12 mouse cellular contexts compared by ENCODE assay signal in genomic region chr5:129256136-129256535, GRCm38 (mm10).
DNase-seq lines count a peak whose midpoint lies in the region; ATAC-seq and TF ChIP-seq lines count a peak whose summit lies in the region.
"Had no signal": no experiment of that assay in that cellular context is flagged by ENCODE, and none has a peak within 500 bp of the region (broad histone marks: within the 10 kb centered on the region; RNA-seq: fewer than 3 reads in every experiment).

No protein-coding gene starts in this region.

- no peak for ATAC-seq in stomach, postnatal 0 days (ENCODE audit: low FRiP score, low TSS enrichment)

- TF ChIP-seq CTCF in gastrocnemius, adult 2 months (IDR thresholded peaks at IDR 0.05) = peak; percentile 27; the same call in 1 of the 2 replicates
- peak; percentile 25 for TF ChIP-seq CTCF in stomach, postnatal 0 days (IDR thresholded peaks at IDR 0.05; ENCODE audit: low read depth)

- H3K4me3 ChIP-seq in gastrocnemius, adult 2 months = no peak overlapping the region
- no peak overlapping the region for H3K4me3 ChIP-seq in stomach, postnatal 0 days (ENCODE audit: low read depth, low read length)
- H3K4me3 ChIP-seq: erythroblast, embryonic 14.5 days; heart, embryonic 13.5 days; lung, embryonic 15.5 days had no signal

- TF ChIP-seq EP300 in stomach, postnatal 0 days (optimal IDR thresholded peaks at IDR 0.05) = no peak

- H3K9ac ChIP-seq in stomach, postnatal 0 days (ENCODE audit: low read length) = no peak overlapping the region
- H3K9ac ChIP-seq: heart, embryonic 13.5 days; lung, embryonic 15.5 days had no signal

- DNase-seq in gastrocnemius, adult 2 months = no peak
- no peak for DNase-seq in gastrocnemius, postnatal 14 days
- DNase-seq in layer of hippocampus, adult 11-12 months (ENCODE audit: low spot score) = peak; percentile 8
- DNase-seq in layer of hippocampus, adult 8-10 months (ENCODE audit: low spot score in 2 of 2) = no peak
- peak; percentile 10 for DNase-seq in retina, embryonic 14.5 days (ENCODE audit: low spot score)
- DNase-seq in retina, postnatal 1 day = no peak
- no peak for DNase-seq in stomach, postnatal 0 days (ENCODE audit: low spot score)
- no peak for DNase-seq in embryo, embryonic 9.5 days (ENCODE audit: extremely low spot score)
- DNase-seq: thymus, postnatal 14 days had no signal

- WGBS in stomach, postnatal 0 days = 63% methylated on average over 9 of the region's 9 CpGs

- no peak overlapping the region for H3K4me2 ChIP-seq in stomach, postnatal 0 days (replicated peaks; ENCODE audit: low read depth)
- H3K4me2 ChIP-seq: heart, embryonic 13.5 days; lung, embryonic 15.5 days had no signal

- no peaks in the 10 kb centered on the region for H3K27me3 ChIP-seq in stomach, postnatal 0 days (ENCODE audit: control insufficient read depth, insufficient read depth, low read length)
- H3K27me3 ChIP-seq: lung, embryonic 15.5 days had no signal

- no peak overlapping the region for H3K27ac ChIP-seq in gastrocnemius, adult 2 months
- no peak overlapping the region for H3K27ac ChIP-seq in stomach, postnatal 0 days (replicated peaks)
- H3K27ac ChIP-seq: heart, embryonic 13.5 days; lung, embryonic 15.5 days had no signal

- intact Hi-C loops in gastrocnemius, adult 2 months (cut with DNase I) = no loop called here
- intact Hi-C loops in gastrocnemius, postnatal 14 days (cut with DNase I; ENCODE audit: low total_unique reads) = no loop called here

- H3K4me1 ChIP-seq in stomach, postnatal 0 days (replicated peaks; ENCODE audit: control insufficient read depth, insufficient read depth) = no peaks in the 10 kb centered on the region
- H3K4me1 ChIP-seq: lung, embryonic 15.5 days had no signal

- H3K9me3 ChIP-seq in stomach, postnatal 0 days (ENCODE audit: control insufficient read depth, low read length) = no peaks in the 10 kb centered on the region

- H3K36me3 ChIP-seq in stomach, postnatal 0 days (ENCODE audit: control insufficient read depth, insufficient read depth, low read length) = no peaks in the 10 kb centered on the region
- H3K36me3 ChIP-seq: heart, embryonic 13.5 days; lung, embryonic 15.5 days had no signal

Comparison
In these comparisons a context has a peak if more than half of its experiments do, and no peak if none do; other contexts are left out.
1. DNase-seq: peak in layer of hippocampus, adult 11-12 months (single experiment) and retina, embryonic 14.5 days (single experiment); none in gastrocnemius, adult 2 months (single experiment), gastrocnemius, postnatal 14 days (single experiment), layer of hippocampus, adult 8-10 months (0 of 2), retina, postnatal 1 day (single experiment), stomach, postnatal 0 days (single experiment) and embryo, embryonic 9.5 days (single experiment).